Mouse (Mus musculus) kidney, adult 8-10 months (tissue): ENCODE measurements around the gene Olfr480.

Source experiments
- DNase-seq, 2 experiments: peaks; one replicate each; pipeline ENCODE4 v3.0.0; 2022

Gene Olfr480

DNA sequence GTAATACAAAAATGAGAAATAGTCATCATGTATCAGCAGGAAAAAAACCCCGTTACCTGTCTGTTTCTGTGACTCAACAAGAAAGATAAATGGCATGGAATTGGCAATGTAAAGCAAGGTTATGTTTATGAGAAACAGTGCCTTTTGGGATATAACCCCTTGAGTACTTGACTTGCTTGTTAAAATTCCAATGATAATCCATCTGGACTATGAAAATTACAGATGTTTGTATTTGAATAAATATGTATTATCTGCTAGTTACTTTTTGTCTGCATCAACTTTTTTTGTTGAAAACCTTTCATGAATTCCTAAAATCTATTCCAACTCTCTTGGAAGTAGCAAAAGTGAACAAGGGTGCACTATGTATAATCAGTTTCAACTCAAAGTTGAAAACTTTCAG, at the start of gene Olfr480:
TSS of gene Olfr480 (minus strand) at position 101 of the 400 bp plus-strand sequence.
- DNase-seq, result no peak

DNA sequence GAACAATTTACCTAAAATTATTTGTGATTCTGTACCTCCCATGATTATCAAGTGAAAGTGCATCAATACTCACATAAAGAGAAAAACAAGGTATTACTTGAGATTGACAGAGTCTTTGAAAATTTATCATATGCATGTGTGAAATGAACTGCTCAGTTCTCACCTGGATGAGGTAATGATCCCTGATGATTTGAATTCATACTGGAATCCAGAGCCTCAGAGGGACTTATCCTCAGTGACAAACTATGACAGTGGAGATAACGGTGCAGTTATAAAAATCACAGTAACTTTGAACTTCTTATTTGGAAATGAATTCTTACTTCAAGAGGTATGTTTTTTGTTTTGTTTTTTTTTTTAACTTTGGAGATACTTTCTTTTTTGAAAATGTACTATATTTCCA, 33.4 kb upstream of the Olfr480 start, which contains the start of gene Olfr483:
TSS of gene Olfr483 (plus strand) at position 301 of the 400 bp plus-strand sequence.
- no peak for DNase-seq

DNA sequence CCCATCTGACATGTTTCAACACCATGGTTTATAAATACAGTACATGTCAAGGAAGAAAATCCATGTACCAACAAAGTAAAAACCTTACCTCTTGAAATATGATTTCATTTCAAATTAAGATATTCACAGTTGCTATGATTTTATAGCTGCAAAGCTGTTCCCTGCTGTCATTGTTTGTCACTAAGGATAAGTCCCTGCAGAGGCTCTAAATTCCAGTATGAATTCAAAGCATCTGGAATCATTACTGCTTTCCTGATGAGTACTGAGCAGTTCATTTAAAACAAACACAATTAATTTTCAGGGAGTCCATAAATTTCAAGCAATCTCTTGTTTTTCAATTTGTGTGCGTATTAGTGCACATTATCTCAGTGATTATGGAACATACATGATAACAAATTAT, 30.3 kb upstream of the Olfr480 start, which contains the start of gene Olfr482:
TSS of gene Olfr482 (minus strand) at position 101 of the 400 bp plus-strand sequence.
- DNase-seq, result no peak

- DNase-seq, result no peak
Measured at GRCm38 (mm10) chr7:108079555-108079954, 12.4 kb upstream of the Olfr480 start, which contains the start of gene Olfr481. Gene Olfr481 (plus strand): TSS chr7:108079855.

DNA sequence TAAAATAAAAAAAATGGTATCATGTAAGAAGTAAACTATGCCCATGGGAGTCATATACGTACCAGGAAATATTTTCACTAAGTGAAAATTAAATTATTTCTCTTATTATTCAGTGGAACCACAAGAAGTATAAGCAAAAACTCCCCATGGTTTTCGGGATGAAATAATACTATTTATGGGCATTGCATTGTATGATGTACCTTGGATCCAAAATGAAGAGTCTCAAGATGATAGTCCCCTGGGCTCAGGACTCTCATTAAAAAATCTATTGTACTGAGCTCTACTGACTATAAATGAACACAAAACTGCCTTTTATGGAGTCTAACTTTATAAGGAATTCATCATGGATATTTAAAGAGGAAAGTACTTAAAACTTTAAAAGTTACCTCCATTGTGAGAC, 16.8 kb downstream of the Olfr480 start, which contains the start of gene Olfr479:
TSS of gene Olfr479 (plus strand) at position 301 of the 400 bp plus-strand sequence.
- no peak for DNase-seq

DNA sequence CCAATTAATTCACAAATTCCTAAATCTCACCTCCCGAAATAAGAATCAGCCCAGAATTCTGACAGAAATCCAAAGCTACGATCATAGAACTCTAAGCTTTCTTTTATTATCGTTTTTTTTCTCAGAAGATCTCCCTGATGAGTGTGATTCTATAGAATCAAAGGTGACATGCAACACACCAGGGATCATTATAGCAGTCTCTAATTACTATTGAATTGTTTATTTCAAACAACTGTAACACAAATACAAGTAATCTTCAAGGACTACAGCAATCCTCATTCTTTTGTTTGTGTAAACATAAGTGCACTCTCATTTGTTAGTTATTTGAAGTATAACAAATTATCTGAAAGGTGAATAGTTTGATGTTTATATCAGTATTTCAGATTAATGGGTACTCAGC, 33.3 kb downstream of the Olfr480 start, which contains the start of gene Olfr478:
TSS of gene Olfr478 (minus strand) at position 101 of the 400 bp plus-strand sequence.
- DNase-seq, result no peak
